15 mouse cellular contexts compared by ENCODE assay signal in genomic region chr15:6960753-6961746, GRCm38 (mm10).
DNase-seq lines count a peak whose midpoint lies in the region; ATAC-seq and TF ChIP-seq lines count a peak whose summit lies in the region.
"Had no signal": no experiment of that assay in that cellular context is flagged by ENCODE, and none has a peak within 500 bp of the region (broad histone marks: within the 10 kb centered on the region; RNA-seq: fewer than 3 reads in every experiment).

No protein-coding gene starts in this region.

- no peaks in the 10 kb centered on the region for H3K27me3 ChIP-seq in hindbrain, embryonic 16.5 days (replicated peaks; ENCODE audit: control insufficient read depth, insufficient read depth, low read length)
- no peaks in the 10 kb centered on the region for H3K27me3 ChIP-seq in hindbrain, postnatal 0 days (ENCODE audit: insufficient read depth, low read length)
- no peaks in the 10 kb centered on the region for H3K27me3 ChIP-seq in heart, embryonic 11.5 days (ENCODE audit: control insufficient read depth, insufficient read depth, low read length)
- H3K27me3 ChIP-seq: heart, embryonic 13.5 days; midbrain, embryonic 12.5 days; Patski had no signal

- no peaks in the 10 kb centered on the region for H3K4me1 ChIP-seq in hindbrain, embryonic 16.5 days (ENCODE audit: control insufficient read depth, insufficient read depth, low read depth, low read length)
- H3K4me1 ChIP-seq in hindbrain, postnatal 0 days (ENCODE audit: insufficient read depth, low read length): no peaks in the 10 kb centered on the region; the same call in 1 of the 2 replicates
- H3K4me1 ChIP-seq in heart, embryonic 11.5 days (ENCODE audit: control insufficient read depth, insufficient read depth, low read length): no peaks in the 10 kb centered on the region
- H3K4me1 ChIP-seq: heart, embryonic 13.5 days; midbrain, embryonic 12.5 days had no signal

- ATAC-seq in hindbrain, embryonic 16.5 days: peak; percentile 64; the same call in 1 of the 2 replicates
- no peak for ATAC-seq in hindbrain, postnatal 0 days
- no peak for ATAC-seq in heart, embryonic 11.5 days (replicated peaks; ENCODE audit: insufficient number of reproducible peaks, low FRiP score, low TSS enrichment)
- ATAC-seq: Patski had no signal

- TF ChIP-seq CTCF in hindbrain, postnatal 0 days (IDR thresholded peaks at IDR 0.05; ENCODE audit: low read depth): no peak

- peak; percentile 36 for DNase-seq in adrenal gland, adult 2 months
- DNase-seq in adrenal gland, adult 8-10 months: no peak
- DNase-seq in hindbrain, postnatal 0 days (ENCODE audit: low spot score): no peak
- peak; percentile 26 for DNase-seq in ovary, postnatal 36 days (ENCODE audit: low spot score)
- DNase-seq in ovary, adult 18-20 months (ENCODE audit: low spot score): no peak
- peak; percentile 8 for DNase-seq in telencephalon, adult 2 months (ENCODE audit: low read depth, low spot score)
- DNase-seq: gastrocnemius, postnatal 25 days had no signal

- no peaks in the 10 kb centered on the region for H3K36me3 ChIP-seq in hindbrain, embryonic 16.5 days (ENCODE audit: control insufficient read depth, insufficient read depth, low read length)
- no peaks in the 10 kb centered on the region for H3K36me3 ChIP-seq in hindbrain, postnatal 0 days (ENCODE audit: insufficient read depth, low read length)
- H3K36me3 ChIP-seq in heart, embryonic 11.5 days (ENCODE audit: control insufficient read depth, insufficient read depth, low read length): no peaks in the 10 kb centered on the region
- H3K36me3 ChIP-seq: heart, embryonic 13.5 days; limb, embryonic 10.5 days; midbrain, embryonic 12.5 days had no signal

- no peak overlapping the region for H3K9ac ChIP-seq in hindbrain, embryonic 16.5 days (ENCODE audit: low read depth, low read length)
- H3K9ac ChIP-seq in hindbrain, postnatal 0 days (replicated peaks; ENCODE audit: low read length): no peak overlapping the region
- H3K9ac ChIP-seq in heart, embryonic 11.5 days (ENCODE audit: low read depth, low read length): no peak overlapping the region
- H3K9ac ChIP-seq: heart, embryonic 13.5 days; liver, embryonic 14.5 days; midbrain, embryonic 12.5 days had no signal

- H3K4me3 ChIP-seq in hindbrain, embryonic 16.5 days (ENCODE audit: low read length): no peak overlapping the region
- no peak overlapping the region for H3K4me3 ChIP-seq in hindbrain, postnatal 0 days (ENCODE audit: low read length)
- no peak overlapping the region for H3K4me3 ChIP-seq in heart, embryonic 11.5 days (ENCODE audit: low read depth, low read length)
- H3K4me3 ChIP-seq: erythroblast, embryonic 14.5 days; heart, embryonic 13.5 days; limb, embryonic 10.5 days; midbrain, embryonic 12.5 days had no signal

- H3K27ac ChIP-seq in hindbrain, embryonic 16.5 days (ENCODE audit: low read depth, low read length): no peak overlapping the region
- H3K27ac ChIP-seq in hindbrain, postnatal 0 days: no peak overlapping the region
- no peak overlapping the region for H3K27ac ChIP-seq in heart, embryonic 11.5 days (ENCODE audit: low read depth, low read length)
- H3K27ac ChIP-seq: heart, embryonic 13.5 days; limb, embryonic 10.5 days; liver, embryonic 14.5 days; midbrain, embryonic 12.5 days had no signal

- 79% methylated on average over 11 of the region's 11 CpGs for WGBS in hindbrain, embryonic 16.5 days
- 74% methylated on average over 11 of the region's 11 CpGs for WGBS in hindbrain, postnatal 0 days
- WGBS in heart, embryonic 11.5 days (ENCODE audit: insufficient replicate concordance): 83% methylated on average over 11 of the region's 11 CpGs

- H3K9me3 ChIP-seq in hindbrain, embryonic 16.5 days (ENCODE audit: control insufficient read depth, low read length): no peaks in the 10 kb centered on the region
- H3K9me3 ChIP-seq in hindbrain, postnatal 0 days (ENCODE audit: low read length): no peaks in the 10 kb centered on the region
- no peaks in the 10 kb centered on the region for H3K9me3 ChIP-seq in heart, embryonic 11.5 days (replicated peaks; ENCODE audit: control insufficient read depth, low read length)
- H3K9me3 ChIP-seq: heart, embryonic 13.5 days; limb, embryonic 10.5 days; midbrain, embryonic 12.5 days had no signal

- H3K4me2 ChIP-seq in hindbrain, embryonic 16.5 days (ENCODE audit: low read length): no peak overlapping the region
- H3K4me2 ChIP-seq in hindbrain, postnatal 0 days (ENCODE audit: low read depth, low read length): no peak overlapping the region
- H3K4me2 ChIP-seq in heart, embryonic 11.5 days: no peak overlapping the region
- H3K4me2 ChIP-seq: heart, embryonic 13.5 days; midbrain, embryonic 12.5 days had no signal

Comparison
In these comparisons a context has a peak if more than half of its experiments do, and no peak if none do; other contexts are left out.
1. DNase-seq: peak in adrenal gland, adult 2 months (single experiment), ovary, postnatal 36 days (single experiment) and telencephalon, adult 2 months (single experiment); none in adrenal gland, adult 8-10 months (single experiment), hindbrain, postnatal 0 days (single experiment) and ovary, adult 18-20 months (single experiment).